Mouse (Mus musculus): ENCODE data around the gene Slc39a13. TPM values are rescaled to one million over a fixed set of nuclear protein-coding genes. Genes with fewer than 3 reads are reported as not detected.

The Slc39a13 gene
- polyA plus RNA-seq (2015; fragmentation: Nextera tagmentation; extraction: Ambion mirVana): 19.1 and 19.4 TPM in 2 replicates

DNA sequence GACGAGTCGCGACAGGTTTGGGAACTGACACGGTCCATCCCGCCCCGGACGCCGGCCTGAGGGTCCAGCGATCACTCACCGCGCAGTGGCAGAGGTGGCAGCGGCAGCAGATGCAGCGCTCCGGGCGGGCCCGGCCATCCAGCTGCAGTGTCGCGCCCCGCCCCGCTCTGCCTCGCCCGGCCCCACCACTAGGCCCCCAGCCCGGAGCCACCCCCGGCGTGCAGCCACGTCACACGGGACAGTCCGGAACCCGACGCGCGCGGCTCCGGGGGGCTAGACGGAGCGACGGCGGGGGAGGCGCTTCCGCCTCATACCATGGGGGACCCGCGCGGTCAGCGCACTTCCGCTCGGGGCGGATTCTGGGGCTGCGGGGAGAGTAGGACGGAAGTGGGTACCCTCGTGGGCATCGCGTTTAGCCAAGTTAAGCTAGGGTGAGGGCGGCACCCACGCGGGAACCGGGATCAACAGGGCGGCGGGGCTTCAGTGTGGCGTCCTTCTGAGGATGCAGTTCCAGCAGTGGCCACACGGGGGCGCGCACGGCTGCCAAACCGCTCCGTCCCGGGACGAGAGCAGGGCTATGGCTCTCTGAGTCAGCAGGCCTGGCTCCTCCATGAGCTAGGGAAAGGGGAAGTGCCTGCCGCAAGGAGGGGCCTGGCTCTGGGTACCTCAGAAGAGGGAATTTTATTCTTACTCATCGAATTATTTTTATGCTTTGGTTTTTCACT, at the start of gene Slc39a13:
TSS of gene Slc39a13 (minus strand) at position 342 of the 725 bp plus-strand sequence.
- WGBS: 2% methylated on average over 53 of the region's 69 CpGs
- ATAC-seq (ENCODE audit: low FRiP score, low TSS enrichment): peak; percentile 97

DNA sequence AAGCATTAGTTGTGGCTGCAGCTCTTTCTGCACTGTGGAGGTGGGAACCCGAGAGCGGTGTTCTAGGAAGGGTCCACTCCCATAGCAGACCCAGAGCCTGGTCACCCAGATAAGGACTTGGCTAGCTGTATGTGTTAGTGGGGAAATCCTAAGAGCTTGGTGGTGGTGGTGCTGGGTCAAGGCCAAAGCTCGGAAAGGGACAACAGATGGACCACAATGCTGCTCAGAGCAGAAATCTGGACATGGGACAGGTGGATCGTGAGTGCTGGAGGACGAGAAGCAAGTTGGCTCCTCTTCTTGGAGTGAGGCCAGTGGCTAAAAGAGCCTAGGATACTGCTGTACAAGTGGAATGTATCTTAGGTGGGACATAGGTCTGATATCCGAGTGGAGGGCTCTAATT, 49.3 kb upstream of the Slc39a13 start:
- Histone ChIP-seq H3K9ac (ENCODE audit: low read length) (no peak overlapping the region), H3K9me3 (ENCODE audit: control insufficient read depth, low read length) (no peaks in the 10 kb centered on the region), H3K4me1 (replicated peaks; ENCODE audit: control insufficient read depth, insufficient read depth) (no peaks in the 10 kb centered on the region), H3K4me2 (replicated peaks; ENCODE audit: low read depth) (no peak overlapping the region), H3K4me3 (ENCODE audit: low read depth, low read length) (no peak overlapping the region), H3K36me3 (ENCODE audit: control insufficient read depth, insufficient read depth, low read length) (no peaks in the 10 kb centered on the region), H3K27ac (replicated peaks) (no peak overlapping the region), H3K27me3 (ENCODE audit: control insufficient read depth, insufficient read depth, low read length) (no peaks in the 10 kb centered on the region)
- 80% methylated on average over 6 of the region's 6 CpGs for WGBS
- TF ChIP-seq EP300 (optimal IDR thresholded peaks at IDR 0.05) (no peak), CTCF (IDR thresholded peaks at IDR 0.05; ENCODE audit: low read depth) (no peak)
- DNase-seq (ENCODE audit: low spot score): no peak
- no peak for ATAC-seq (ENCODE audit: low FRiP score, low TSS enrichment)

More for the DNA sequence above, at the start of gene Slc39a13:
- no peaks in the 10 kb centered on the region for H3K27me3 ChIP-seq (ENCODE audit: control insufficient read depth, insufficient read depth, low read length)
- H3K9me3 ChIP-seq (ENCODE audit: control insufficient read depth, low read length): no peaks in the 10 kb centered on the region
- H3K4me2 ChIP-seq (replicated peaks; ENCODE audit: low read depth): peak within 1 kb of the TSS; percentile 84
- peaks cover 7% of the 10 kb centered on the region for H3K4me1 ChIP-seq (replicated peaks; ENCODE audit: control insufficient read depth, insufficient read depth)
- H3K27ac ChIP-seq (replicated peaks): peak within 1 kb of the TSS; percentile 86
- H3K36me3 ChIP-seq (ENCODE audit: control insufficient read depth, insufficient read depth, low read length): peaks cover 3% of the 10 kb centered on the region; the same call in 1 of the 2 replicates
- peak; percentile 99 for TF ChIP-seq CTCF (IDR thresholded peaks at IDR 0.05; ENCODE audit: low read depth)
- no peak for TF ChIP-seq EP300 (optimal IDR thresholded peaks at IDR 0.05)
- peak within 1 kb of the TSS; percentile 68 for H3K4me3 ChIP-seq (ENCODE audit: low read depth, low read length)
- peak; percentile 95 for DNase-seq (ENCODE audit: low spot score)
- H3K9ac ChIP-seq (ENCODE audit: low read length): peak within 1 kb of the TSS; percentile 73

GRCm38 (mm10) chr2:91119061-91119460, 48.8 kb upstream of the Slc39a13 start:
- Histone ChIP-seq H3K36me3 (ENCODE audit: control insufficient read depth, insufficient read depth, low read length) (no peaks in the 10 kb centered on the region), H3K9ac (ENCODE audit: low read length) (no peak overlapping the region), H3K4me3 (ENCODE audit: low read depth, low read length) (no peak overlapping the region), H3K27me3 (ENCODE audit: control insufficient read depth, insufficient read depth, low read length) (no peaks in the 10 kb centered on the region), H3K4me1 (replicated peaks; ENCODE audit: control insufficient read depth, insufficient read depth) (no peaks in the 10 kb centered on the region), H3K4me2 (replicated peaks; ENCODE audit: low read depth) (no peak overlapping the region), H3K9me3 (ENCODE audit: control insufficient read depth, low read length) (no peaks in the 10 kb centered on the region), H3K27ac (replicated peaks) (no peak overlapping the region)
- no peak for DNase-seq (ENCODE audit: low spot score)
- WGBS: 93% methylated on average over 19 of the region's 19 CpGs
- no peak for TF ChIP-seq CTCF (IDR thresholded peaks at IDR 0.05; ENCODE audit: low read depth)
- TF ChIP-seq EP300 (optimal IDR thresholded peaks at IDR 0.05): no peak
- ATAC-seq (ENCODE audit: low FRiP score, low TSS enrichment): no peak

GRCm38 (mm10) chr2:91118647-91119046, 48.4 kb upstream of the Slc39a13 start:
- no peak for ATAC-seq (ENCODE audit: low FRiP score, low TSS enrichment)
- 52% methylated on average over 1 of the region's 1 CpGs for WGBS

DNA sequence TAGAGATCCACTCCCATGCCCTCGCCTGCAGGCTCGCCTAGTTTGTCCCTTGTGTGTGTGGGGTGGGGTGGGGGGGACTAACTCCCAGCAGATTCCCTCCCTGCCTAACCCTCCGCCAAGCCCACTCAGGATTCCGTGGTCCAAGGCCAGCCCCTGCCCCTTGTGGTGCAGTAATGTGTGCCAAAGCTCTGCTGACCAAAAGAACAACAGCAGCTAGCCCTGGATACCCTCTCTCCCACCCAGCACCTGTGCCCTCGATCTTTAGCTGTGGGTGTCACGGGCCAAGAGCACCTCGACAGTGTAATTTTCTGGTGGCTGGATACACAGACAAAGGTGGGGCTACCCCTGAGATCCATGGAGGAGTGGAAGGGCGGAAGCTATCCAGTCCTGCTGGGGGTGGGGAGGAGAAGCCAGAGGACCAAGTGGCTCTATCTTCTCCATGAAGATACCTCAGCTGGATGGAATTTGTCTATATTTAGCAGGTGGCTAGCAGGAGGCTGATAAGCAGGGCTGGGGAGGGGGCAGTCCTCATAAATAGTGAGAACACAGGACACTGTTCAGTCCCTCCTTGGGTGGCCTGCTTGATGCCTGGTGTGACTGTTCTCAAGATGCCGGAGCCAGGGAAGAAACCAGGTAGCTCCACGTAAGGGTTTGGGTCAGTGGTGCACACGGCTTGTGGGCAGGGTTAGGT, 47.5 kb upstream of the Slc39a13 start, which contains the start of gene Mybpc3:
TSS of gene Mybpc3 (plus strand) at position 560 of the 691 bp plus-strand sequence.
- H3K4me2 ChIP-seq (replicated peaks; ENCODE audit: low read depth): no peak within 1 kb of the TSS
- TF ChIP-seq CTCF (IDR thresholded peaks at IDR 0.05; ENCODE audit: low read depth) (no peak), EP300 (optimal IDR thresholded peaks at IDR 0.05) (no peak)
- H3K27me3 ChIP-seq (ENCODE audit: control insufficient read depth, insufficient read depth, low read length): no peaks in the 10 kb centered on the region
- no peaks in the 10 kb centered on the region for H3K4me1 ChIP-seq (replicated peaks; ENCODE audit: control insufficient read depth, insufficient read depth)
- no peak within 1 kb of the TSS for H3K27ac ChIP-seq (replicated peaks)
- H3K9ac ChIP-seq (ENCODE audit: low read length): no peak within 1 kb of the TSS
- no peak within 1 kb of the TSS for H3K4me3 ChIP-seq (ENCODE audit: low read depth, low read length)
- 74% methylated on average over 11 of the region's 11 CpGs for WGBS
- no peak for DNase-seq (ENCODE audit: low spot score)
- ATAC-seq (ENCODE audit: low FRiP score, low TSS enrichment): no peak
- H3K36me3 ChIP-seq (ENCODE audit: control insufficient read depth, insufficient read depth, low read length): no peaks in the 10 kb centered on the region
- H3K9me3 ChIP-seq (ENCODE audit: control insufficient read depth, low read length): no peaks in the 10 kb centered on the region

More at GRCm38 (mm10) chr2:91118647-91119046, 48.4 kb upstream of the Slc39a13 start:
- Histone ChIP-seq H3K36me3 (ENCODE audit: control insufficient read depth, insufficient read depth, low read length) (no peaks in the 10 kb centered on the region), H3K27me3 (ENCODE audit: control insufficient read depth, insufficient read depth, low read length) (no peaks in the 10 kb centered on the region), H3K4me1 (replicated peaks; ENCODE audit: control insufficient read depth, insufficient read depth) (no peaks in the 10 kb centered on the region), H3K9me3 (ENCODE audit: control insufficient read depth, low read length) (no peaks in the 10 kb centered on the region), H3K4me2 (replicated peaks; ENCODE audit: low read depth) (no peak overlapping the region), H3K4me3 (ENCODE audit: low read depth, low read length) (no peak overlapping the region), H3K9ac (ENCODE audit: low read length) (no peak overlapping the region), H3K27ac (replicated peaks) (no peak overlapping the region)
- DNase-seq (ENCODE audit: low spot score): no peak
- TF ChIP-seq EP300 (optimal IDR thresholded peaks at IDR 0.05): no peak
- no peak for TF ChIP-seq CTCF (IDR thresholded peaks at IDR 0.05; ENCODE audit: low read depth)

DNA sequence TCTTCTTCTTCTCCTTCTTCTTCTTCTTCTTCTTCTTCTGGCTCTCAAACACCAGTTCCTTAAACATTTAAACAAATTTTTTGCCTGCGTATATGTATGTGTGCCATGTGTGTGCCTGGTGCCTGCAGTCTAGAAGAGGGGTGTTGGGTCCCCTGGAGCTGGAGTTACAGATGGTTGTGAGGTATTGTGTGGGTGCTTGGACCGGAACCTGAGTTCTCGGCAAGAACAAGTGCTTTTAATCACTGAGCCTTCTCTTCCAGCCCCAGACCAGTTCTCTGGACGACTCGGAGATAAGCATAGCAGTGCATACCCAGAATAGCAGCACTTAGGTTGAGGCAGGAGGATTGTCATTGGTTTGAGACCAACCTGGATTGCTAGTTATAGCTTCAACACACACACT, 46.6 kb upstream of the Slc39a13 start:
- Histone ChIP-seq H3K9ac (ENCODE audit: low read length) (no peak overlapping the region), H3K4me1 (replicated peaks; ENCODE audit: control insufficient read depth, insufficient read depth) (no peaks in the 10 kb centered on the region), H3K4me3 (ENCODE audit: low read depth, low read length) (no peak overlapping the region), H3K27me3 (ENCODE audit: control insufficient read depth, insufficient read depth, low read length) (no peaks in the 10 kb centered on the region), H3K4me2 (replicated peaks; ENCODE audit: low read depth) (no peak overlapping the region), H3K27ac (replicated peaks) (no peak overlapping the region), H3K9me3 (ENCODE audit: control insufficient read depth, low read length) (no peaks in the 10 kb centered on the region), H3K36me3 (ENCODE audit: control insufficient read depth, insufficient read depth, low read length) (no peaks in the 10 kb centered on the region)
- 77% methylated on average over 5 of the region's 5 CpGs for WGBS
- TF ChIP-seq CTCF (IDR thresholded peaks at IDR 0.05; ENCODE audit: low read depth): no peak
- no peak for TF ChIP-seq EP300 (optimal IDR thresholded peaks at IDR 0.05)
- DNase-seq (ENCODE audit: low spot score): no peak
- no peak for ATAC-seq (ENCODE audit: low FRiP score, low TSS enrichment)
